Mouse (Mus musculus): ENCODE data around the gene Cxcl12.

GRCm38 (mm10) chr6:117206834-117207233 is 38.5 kb downstream of the Cxcl12 start:
- TF ChIP-seq CTCF (IDR thresholded peaks at IDR 0.05), result no peak
- TF ChIP-seq EP300 (IDR thresholded peaks at IDR 0.05), result no peak
